Comparison of ENCODE assay signal across 16 mouse cellular contexts in genomic region chr9:58521883-58522423, GRCm38 (mm10). TPM values are rescaled to one million over a fixed set of nuclear protein-coding genes. Genes with fewer than 3 reads are reported as not detected.
A peak's percentile ranks its signal among the peaks of the same experiment; 100 is the strongest.
DNase-seq lines count a peak whose midpoint lies in the region; ATAC-seq and TF ChIP-seq lines count a peak whose summit lies in the region.
"Had no signal": no experiment of that assay in that cellular context is flagged by ENCODE, and none has a peak within 500 bp of the region (broad histone marks: within the 10 kb centered on the region; RNA-seq: fewer than 3 reads in every experiment).

No protein-coding gene starts in this region.

- peak; percentile 92 for DNase-seq in heart, adult 11 months
- DNase-seq in heart, postnatal 36 days = no peak
- DNase-seq in layer of hippocampus, adult 2 months (ENCODE audit: low spot score in 2 of 2) = no peak
- no peak for DNase-seq in layer of hippocampus, adult 9-11 months
- DNase-seq in limb, embryonic 10.5 days (ENCODE audit: low spot score) = no peak
- no peak for DNase-seq in frontal cortex, postnatal 25 days (ENCODE audit: low spot score in 2 of 2)
- DNase-seq: embryo, embryonic 11 days; liver, postnatal 0 days; right cerebral cortex, postnatal 14 days; thymus, adult 2 months had no signal

- no peak overlapping the region for H3K9ac ChIP-seq in neural tube, embryonic 15.5 days (replicated peaks)
- H3K9ac ChIP-seq: limb, embryonic 12.5 days; liver, postnatal 0 days had no signal

- no peaks in the 10 kb centered on the region for H3K27me3 ChIP-seq in limb, embryonic 10.5 days (ENCODE audit: low read depth, poor library complexity, severe bottlenecking)
- H3K27me3 ChIP-seq in neural tube, embryonic 15.5 days (replicated peaks) = no peaks in the 10 kb centered on the region
- H3K27me3 ChIP-seq: limb, embryonic 12.5 days had no signal

- no peak overlapping the region for H3K27ac ChIP-seq in layer of hippocampus, adult 2 months
- H3K27ac ChIP-seq in limb, embryonic 10.5 days = 0 out of 2 replicates have a peak overlapping the region, but pooled peaks have one; percentile 1
- no peak overlapping the region for H3K27ac ChIP-seq in neural tube, embryonic 15.5 days (replicated peaks)
- H3K27ac ChIP-seq: forebrain, embryonic 10.5 days; limb, embryonic 12.5 days had no signal

- H3K4me3 ChIP-seq in layer of hippocampus, adult 2 months = no peak overlapping the region
- H3K4me3 ChIP-seq in limb, embryonic 10.5 days = no peak overlapping the region
- H3K4me3 ChIP-seq in neural tube, embryonic 15.5 days (replicated peaks) = no peak overlapping the region
- H3K4me3 ChIP-seq: forebrain, embryonic 10.5 days; limb, embryonic 12.5 days had no signal

- H3K9me3 ChIP-seq in limb, embryonic 10.5 days (replicated peaks) = no peaks in the 10 kb centered on the region
- H3K9me3 ChIP-seq in neural tube, embryonic 15.5 days (replicated peaks) = no peaks in the 10 kb centered on the region
- H3K9me3 ChIP-seq: forebrain, embryonic 10.5 days; G1E; limb, embryonic 12.5 days had no signal

- intact Hi-C loops in heart, postnatal 36 days (cut with DNase I) = no loop called here

- TF ChIP-seq CTCF in layer of hippocampus, adult 2 months (conservative IDR thresholded peaks at IDR 0.05) = peak; percentile 23

- peaks cover 33% of the 10 kb centered on the region for H3K4me1 ChIP-seq in limb, embryonic 10.5 days
- peaks cover 13% of the 10 kb centered on the region for H3K4me1 ChIP-seq in neural tube, embryonic 15.5 days

- ATAC-seq in common myeloid progenitor, adult 5-6 weeks (replicated peaks; ENCODE audit: low read depth, poor library complexity, severe bottlenecking) = peak; percentile 50
- no peak for ATAC-seq in neural tube, embryonic 15.5 days (ENCODE audit: low FRiP score)
- ATAC-seq: inflammation-experienced regulatory T-cells, adult 6 months; liver, postnatal 0 days had no signal

- no peak overlapping the region for H3K4me2 ChIP-seq in neural tube, embryonic 15.5 days
- H3K4me2 ChIP-seq: limb, embryonic 12.5 days had no signal

- H3K36me3 ChIP-seq in limb, embryonic 10.5 days = peaks cover 26% of the 10 kb centered on the region
- H3K36me3 ChIP-seq in neural tube, embryonic 15.5 days = peaks cover 24% of the 10 kb centered on the region
- H3K36me3 ChIP-seq: G1E had no signal

- 76% methylated on average over 4 of the region's 4 CpGs for WGBS in limb, embryonic 10.5 days
- WGBS in neural tube, embryonic 15.5 days = 76% methylated on average over 4 of the region's 4 CpGs

RNA-seq across cellular contexts. Expression of gene Cd276, which starts 33.3 kb away (rescaled TPM):
- 1 to 10 TPM; 8.1 to 9.9 TPM for total RNA-seq in heart, postnatal 36 days (2021)
- 1 to 10 TPM; 7.4 to 8.2 TPM for total RNA-seq in layer of hippocampus, adult 2 months (2021)
- 0.09 TPM in 1 of 2 replicates, not detected in the other for total RNA-seq in common myeloid progenitor, adult 5-6 weeks (2017)
- 57.0 and 64.8 TPM in 2 replicates for polyA plus RNA-seq in limb, embryonic 10.5 days (2016; fragmentation: Nextera tagmentation; extraction: Ambion mirVana)
- 30.3 and 33.6 TPM in 2 replicates for polyA plus RNA-seq in neural tube, embryonic 15.5 days (2015; fragmentation: Nextera tagmentation; extraction: Ambion mirVana)
- polyA plus RNA-seq: inflammation-experienced regulatory T-cells, adult 6 months had no signal

RNA-seq across cellular contexts. Expression of gene Insyn1, which starts 33.5 kb away (rescaled TPM):
- total RNA-seq in heart, postnatal 36 days (2021) = 10 to 100 TPM; 15.0 to 19.2 TPM
- 100 to 1,000 TPM; 236 to 254 TPM for total RNA-seq in layer of hippocampus, adult 2 months (2021)
- not detected in 2 replicates for total RNA-seq in common myeloid progenitor, adult 5-6 weeks (2017)
- 1.2 and 1.3 TPM in 2 replicates for polyA plus RNA-seq in limb, embryonic 10.5 days (2016; fragmentation: Nextera tagmentation; extraction: Ambion mirVana)
- 9.5 and 14.9 TPM in 2 replicates for polyA plus RNA-seq in neural tube, embryonic 15.5 days (2015; fragmentation: Nextera tagmentation; extraction: Ambion mirVana)
- polyA plus RNA-seq: G1E; inflammation-experienced regulatory T-cells, adult 6 months; liver, postnatal 0 days had no signal

Comparison
In these comparisons a context has a peak if more than half of its experiments do, and no peak if none do; other contexts are left out.
1. RNA of gene Insyn1, which starts 33.5 kb away (total RNA-seq): 236 to 254 TPM in layer of hippocampus, adult 2 months and 15.0 to 19.2 TPM in heart, postnatal 36 days; not detected in common myeloid progenitor, adult 5-6 weeks; every median in the first group is over 10 times any median in the second.